8 mouse cellular contexts compared by ENCODE assay signal in the genomic region with DNA sequence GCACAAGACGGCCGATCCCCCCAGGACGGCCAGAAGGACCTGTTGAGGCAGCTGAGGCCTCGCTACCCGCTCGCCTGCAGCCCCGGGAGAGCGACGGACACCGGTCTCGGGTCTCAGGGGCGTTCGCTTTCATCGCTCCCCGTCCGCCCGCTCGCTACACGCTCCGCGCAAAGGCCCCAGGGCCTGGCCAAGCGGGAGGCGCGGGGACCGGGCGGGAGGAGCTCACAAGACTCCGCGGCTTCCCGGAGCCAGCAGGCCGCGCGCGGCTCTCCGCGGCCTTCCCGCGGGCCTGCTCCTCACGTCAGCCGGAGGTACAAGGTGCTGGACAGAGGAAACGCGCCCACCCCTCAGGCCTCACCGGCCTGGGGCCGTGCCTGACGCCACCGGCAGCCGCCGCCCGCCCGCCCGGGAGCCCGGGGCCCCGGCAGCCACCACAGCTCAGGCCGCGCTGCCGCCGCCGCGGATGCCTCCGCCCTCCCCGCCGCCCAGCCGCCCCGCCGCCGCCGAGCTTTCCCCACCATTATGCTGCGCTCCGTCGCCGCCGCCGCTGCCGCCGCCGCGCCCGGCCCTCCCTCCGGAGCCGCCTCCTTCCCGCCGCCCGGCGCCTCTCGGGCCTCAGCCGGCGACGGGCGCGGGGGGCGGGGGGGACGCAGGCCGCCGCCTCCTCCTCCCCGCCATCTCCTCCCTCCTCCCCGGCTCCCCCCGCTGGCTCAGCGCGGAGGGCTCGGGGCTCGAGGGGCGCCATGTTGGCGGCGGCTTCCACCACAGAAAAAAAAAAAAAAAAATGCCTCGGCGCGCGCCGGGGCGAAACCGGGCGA. TPM values are rescaled to one million over a fixed set of nuclear protein-coding genes. Genes with fewer than 3 reads are reported as not detected.
A peak's percentile ranks its signal among the peaks of the same experiment; 100 is the strongest.
DNase-seq lines count a peak whose midpoint lies in the region; ATAC-seq lines count a peak whose summit lies in the region.

No protein-coding gene starts in this region.

- no peaks in the 10 kb centered on the region for H3K9me3 ChIP-seq in embryonic facial prominence, embryonic 12.5 days
- no peaks in the 10 kb centered on the region for H3K9me3 ChIP-seq in liver, embryonic 11.5 days (ENCODE audit: control insufficient read depth, low read length)

- H3K4me2 ChIP-seq in embryonic facial prominence, embryonic 12.5 days (replicated peaks): peak overlapping the region; percentile 77
- H3K4me2 ChIP-seq in liver, embryonic 11.5 days: peak overlapping the region; percentile 77

- DNase-seq in 3134 (ENCODE audit: extremely low read depth, insufficient read length, low spot score): peak; percentile 78
- DNase-seq in adrenal gland, postnatal 14 days: peak; percentile 88
- peak; percentile 34 for DNase-seq in heart, adult 8-10 months (ENCODE audit: low spot score)
- DNase-seq in kidney, adult 9 months: peak; percentile 62
- DNase-seq in liver, embryonic 11.5 days (ENCODE audit: low spot score): peak; percentile 78
- DNase-seq in naive thymus-derived CD4-positive, alpha-beta T cell, adult 2 months (ENCODE audit: low read depth): peak; percentile 83
- DNase-seq in splenic B cell, adult 2 months (ENCODE audit: low read depth, low spot score): peak; percentile 80

- no peaks in the 10 kb centered on the region for H3K36me3 ChIP-seq in embryonic facial prominence, embryonic 12.5 days
- no peaks in the 10 kb centered on the region for H3K36me3 ChIP-seq in liver, embryonic 11.5 days (ENCODE audit: control insufficient read depth, insufficient read depth, low read length)
- no peaks in the 10 kb centered on the region for H3K36me3 ChIP-seq in splenic B cell, adult 2 months (ENCODE audit: control insufficient read depth, insufficient read depth, low read length, poor library complexity, severe bottlenecking)

- WGBS in embryonic facial prominence, embryonic 12.5 days: under 1% methylated on average over 77 of the region's 111 CpGs
- WGBS in liver, embryonic 11.5 days: under 1% methylated on average over 92 of the region's 111 CpGs

- H3K9ac ChIP-seq in embryonic facial prominence, embryonic 12.5 days: peak overlapping the region; percentile 99
- H3K9ac ChIP-seq in liver, embryonic 11.5 days (ENCODE audit: low read depth, low read length): peak overlapping the region; percentile 99

- H3K4me3 ChIP-seq in embryonic facial prominence, embryonic 12.5 days: peak overlapping the region; percentile 94
- H3K4me3 ChIP-seq in liver, embryonic 11.5 days (ENCODE audit: low read depth, low read length): peak overlapping the region; percentile 95

- peak overlapping the region; percentile 100 for H3K27ac ChIP-seq in embryonic facial prominence, embryonic 12.5 days
- peak overlapping the region; percentile 96 for H3K27ac ChIP-seq in liver, embryonic 11.5 days (ENCODE audit: low read depth, low read length)

- ATAC-seq in embryonic facial prominence, embryonic 12.5 days (ENCODE audit: insufficient number of reproducible peaks, insufficient read depth, low FRiP score, low TSS enrichment): peak; percentile 54
- ATAC-seq in liver, embryonic 11.5 days (replicated peaks; ENCODE audit: low FRiP score): peak; percentile 76

- no peaks in the 10 kb centered on the region for H3K27me3 ChIP-seq in embryonic facial prominence, embryonic 12.5 days
- H3K27me3 ChIP-seq in liver, embryonic 11.5 days (replicated peaks; ENCODE audit: control insufficient read depth, insufficient read depth, low read length): no peaks in the 10 kb centered on the region
- no peaks in the 10 kb centered on the region for H3K27me3 ChIP-seq in splenic B cell, adult 2 months (ENCODE audit: control insufficient read depth, insufficient read depth, low read length, poor library complexity, severe bottlenecking)

- peaks cover 47% of the 10 kb centered on the region for H3K4me1 ChIP-seq in embryonic facial prominence, embryonic 12.5 days
- H3K4me1 ChIP-seq in liver, embryonic 11.5 days (replicated peaks; ENCODE audit: control insufficient read depth, insufficient read depth, low read length): peaks cover 19% of the 10 kb centered on the region

RNA-seq across cellular contexts. Expression of gene Zmynd11, which starts 1.1 kb away (rescaled TPM):
- total RNA-seq in adrenal gland, postnatal 14 days (2021): 110 and 118 TPM in 2 replicates
- 138 and 142 TPM in 2 replicates for polyA plus RNA-seq in embryonic facial prominence, embryonic 12.5 days (2016; fragmentation: Nextera tagmentation; extraction: Ambion mirVana)
- 100 to 1,000 TPM; 118 to 129 (median 127) TPM for total RNA-seq in heart, adult 8-10 months (2022)
- 66.0 and 69.8 TPM in 2 replicates for polyA plus RNA-seq in liver, embryonic 11.5 days (2014; fragmentation: Nextera tagmentation; extraction: Ambion mirVana)

Comparison
In these comparisons a context has a peak if more than half of its experiments do, and no peak if none do; other contexts are left out.
1. Peak in every context shown above with its lines: DNase-seq, ATAC-seq, H3K4me3 ChIP-seq and H3K27ac ChIP-seq.
2. DNase-seq: peak in every context shown above with its lines; median percentile 88 in adrenal gland, postnatal 14 days; 83 in naive thymus-derived CD4-positive, alpha-beta T cell, adult 2 months; 80 in splenic B cell, adult 2 months; 78 in 3134; 78 in liver, embryonic 11.5 days; 62 in kidney, adult 9 months; 34 in heart, adult 8-10 months.